Mouse (Mus musculus) Patski (cell line): ENCODE data around the gene Vps35. TPM values are rescaled to one million over a fixed set of nuclear protein-coding genes. Genes with fewer than 3 reads are reported as not detected.

ENCODE experiments used
- ATAC-seq: fragments of 100-300 bp; one replicate; pipeline ENCODE4 v1.8.0; 2021
- CTCF ChIA-PET: fragments of 350-600 bp; sonication (Branson Sonifier 250); formaldehyde crosslinking; loops from one replicate; lab custom pipeline; 2022; ENCODE audit warnings: inconsistent platforms; lab: Charles Lee
- POLR2A ChIA-PET: fragments of 350-600 bp; sonication (Branson Sonifier 250); formaldehyde crosslinking; loops from one replicate; lab custom pipeline; 2022; ENCODE audit warnings: antibody characterized with exemption, inconsistent platforms; lab: Charles Lee
- DNase-seq: peaks from one replicate; pipeline ENCODE4 v3.0.0-alpha.2; 2011; ENCODE audit warnings: low read depth, low spot score
- H3K27me3 ChIP-seq: fragments of 371-371 bp; one replicate; pipeline ENCODE4 v1.5.1; 2021
- CTCF ChIP-seq: fragments of 100-300 bp; IDR thresholded peaks from one replicate; pipeline ENCODE4 v1.5.1; 2021
- in situ Hi-C: fragments of 300-500 bp; cut with MboI; formaldehyde crosslinking; loops from 3 replicates; pipeline ENCODE4 v1.11.1; 2018; ENCODE audit warnings: low pct_unique_long_range_greater_than_20kb, mixed read lengths
- polyA plus RNA-seq: library from polyadenylated mRNA; unstranded; gene quantifications from one replicate; pipeline ENCODE4 v1.2.3, GENCODE M21; 2021

The Vps35 gene
- polyA plus RNA-seq, 1 experiment from 2014 or later, result 163 TPM

GRCm38 (mm10) chr8:85313036-85313435 is 13.4 kb upstream of the Vps35 start:
- in situ Hi-C loops, result no loop called here
- TF ChIP-seq CTCF, result no peak
- POLR2A ChIA-PET, result no interaction called here
- H3K27me3 ChIP-seq, result no peaks in the 10 kb centered on the region
- DNase-seq, result no peak
- CTCF ChIA-PET, result interaction anchor here (1.0 to 3.9 kb wide), 2 partner anchors 14 to 84 kb away, joined by 3 to 26 read pairs; no protein-coding TSS in a partner anchor
- no peak for ATAC-seq

GRCm38 (mm10) chr8:85311743-85312142 is 12.1 kb upstream of the Vps35 start:
- CTCF ChIA-PET, result interaction anchor here (0.9 to 3.9 kb wide), 4 partner anchors 11 to 140 kb away, joined by 3 to 26 read pairs (median 4); no protein-coding TSS in a partner anchor
- DNase-seq, result no peak
- in situ Hi-C loops, result no loop called here
- POLR2A ChIA-PET, result interaction anchor here (0.6 kb wide), 1 partner anchor 94 kb away, joined by 3 read pairs; no protein-coding TSS in a partner anchor
- peak; percentile 83 for TF ChIP-seq CTCF
- H3K27me3 ChIP-seq, result no peaks in the 10 kb centered on the region
- no peak for ATAC-seq

GRCm38 (mm10) chr8:85308564-85308963 is 9.0 kb upstream of the Vps35 start:
- no peaks in the 10 kb centered on the region for H3K27me3 ChIP-seq
- ChIA-PET POLR2A (interaction anchor here (0.7 kb wide), 1 partner anchor 83 kb away, joined by 4 read pairs; no protein-coding TSS in a partner anchor), CTCF (interaction anchor here (1.0 kb wide), 1 partner anchor 89 kb away, joined by 3 read pairs; no protein-coding TSS in a partner anchor)
- ATAC-seq, result no peak
- no peak for DNase-seq
- no peak for TF ChIP-seq CTCF
- in situ Hi-C loops, result loop anchor here (5.0 kb wide), 1 partner anchor 89 kb away; no protein-coding TSS in a partner anchor

GRCm38 (mm10) chr8:85303531-85303930 is 3.9 kb upstream of the Vps35 start:
- ChIA-PET CTCF (interaction anchor here (1.1 to 1.4 kb wide), 2 partner anchors 9 to 104 kb away, joined by 3 to 4 read pairs; no protein-coding TSS in a partner anchor), POLR2A (no interaction called here)
- ATAC-seq (no peak), DNase-seq (no peak)
- in situ Hi-C loops, result no loop called here
- no peak for TF ChIP-seq CTCF
- H3K27me3 ChIP-seq, result no peaks in the 10 kb centered on the region

- TF ChIP-seq CTCF, result no peak
- POLR2A ChIA-PET, result no interaction called here
- in situ Hi-C loops, result no loop called here
- no peaks in the 10 kb centered on the region for H3K27me3 ChIP-seq
- CTCF ChIA-PET, result interaction anchor here (1.1 to 1.4 kb wide), 3 partner anchors 9 to 105 kb away, joined by 3 to 4 read pairs (median 3); no protein-coding TSS in a partner anchor
- no peak for ATAC-seq
- DNase-seq, result no peak
Measured at GRCm38 (mm10) chr8:85302931-85303330, 3.3 kb upstream of the Vps35 start.

- ChIA-PET CTCF (interaction anchor here (1.3 kb wide), 1 partner anchor 95 kb away, joined by 3 read pairs; no protein-coding TSS in a partner anchor), POLR2A (no interaction called here)
- in situ Hi-C loops, result no loop called here
- H3K27me3 ChIP-seq, result no peaks in the 10 kb centered on the region
- TF ChIP-seq CTCF, result no peak
- ATAC-seq (no peak), DNase-seq (no peak)
Measured at GRCm38 (mm10) chr8:85301941-85302340, 2.3 kb upstream of the Vps35 start.

GRCm38 (mm10) chr8:85298600-85299433 is 785 bp downstream of the Vps35 start:
- ChIA-PET POLR2A (interaction anchor here (1.2 kb wide), 1 partner anchor 216 kb away, joined by 3 read pairs; the partner anchor contains the start of gene Man2b1), CTCF (no interaction called here)
- DNase-seq (no peak), ATAC-seq (peak; percentile 40)
- H3K27me3 ChIP-seq, result no peaks in the 10 kb centered on the region
- in situ Hi-C loops, result no loop called here
- no peak for TF ChIP-seq CTCF

GRCm38 (mm10) chr8:85286846-85287245 is 12.8 kb downstream of the Vps35 start:
- no peaks in the 10 kb centered on the region for H3K27me3 ChIP-seq
- ATAC-seq (no peak), DNase-seq (no peak)
- CTCF ChIA-PET, result no interaction called here
- in situ Hi-C loops, result no loop called here
- no peak for TF ChIP-seq CTCF
- POLR2A ChIA-PET, result no interaction called here

GRCm38 (mm10) chr8:85227297-85227696 is 72.3 kb downstream of the Vps35 start:
- ATAC-seq, result no peak

GRCm38 (mm10) chr8:85225688-85226087 is 73.9 kb downstream of the Vps35 start, which contains the start of gene Olfr371:
Olfr371 (plus strand) TSS chr8:85225988.
- ChIA-PET CTCF (no interaction called here), POLR2A (no interaction called here)
- TF ChIP-seq CTCF, result no peak
- H3K27me3 ChIP-seq, result peaks cover 70% of the 10 kb centered on the region
- in situ Hi-C loops, result no loop called here
- no peak for DNase-seq
- no peak for ATAC-seq

More at GRCm38 (mm10) chr8:85227297-85227696, 72.3 kb downstream of the Vps35 start:
- H3K27me3 ChIP-seq, result peaks cover 73% of the 10 kb centered on the region
- POLR2A ChIA-PET, result no interaction called here
- in situ Hi-C loops, result no loop called here
- no peak for DNase-seq
- TF ChIP-seq CTCF, result no peak
- CTCF ChIA-PET, result no interaction called here
